Mouse (Mus musculus) right cerebral cortex, postnatal 4 days (tissue): ENCODE results near the gene Mrpl20.
"Not testable (repeated sequence)": the region's sequence is repeated elsewhere in the genome, so short reads cannot be mapped to it uniquely, and the experiment has no call there.

Experiments used
- DNase-seq: peaks from one replicate; pipeline ENCODE4 v3.0.0-alpha.2; 2022

The Mrpl20 gene

DNA sequence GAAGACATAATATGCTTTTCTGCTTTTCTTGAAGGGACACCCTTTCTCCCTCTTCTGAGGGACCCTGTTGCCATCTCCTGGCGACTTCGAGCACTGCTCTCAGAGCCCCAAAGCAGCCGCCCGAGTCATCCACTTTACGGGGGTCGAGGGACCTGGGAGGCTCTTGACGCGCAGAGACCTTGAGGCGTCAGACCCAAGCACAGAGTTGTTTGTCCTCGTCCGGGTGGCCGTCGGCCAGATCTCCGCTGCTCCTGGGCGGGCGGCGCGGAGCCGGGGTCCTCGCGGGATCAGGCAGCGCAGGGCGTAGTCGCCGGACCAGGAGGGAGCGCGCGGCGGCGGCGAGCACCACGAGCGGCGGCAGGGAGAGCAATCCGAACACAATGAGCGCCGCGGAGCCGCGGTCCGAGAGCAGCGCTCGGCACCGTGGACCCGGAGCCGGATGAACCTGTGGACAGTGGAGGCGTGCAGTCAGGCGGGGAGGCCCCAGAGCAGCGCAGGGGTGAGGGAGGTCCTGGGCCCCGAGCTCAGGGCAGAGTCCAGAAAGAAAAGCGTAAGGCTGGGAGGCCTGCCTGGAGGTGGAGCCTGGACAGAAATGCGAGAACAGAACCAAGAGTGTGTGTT, 18.5 kb upstream of the Mrpl20 start:
- peak; percentile 75 for DNase-seq

- DNase-seq: no peak
Measured at GRCm38 (mm10) chr4:155785246-155785645, 17.4 kb upstream of the Mrpl20 start.

DNA sequence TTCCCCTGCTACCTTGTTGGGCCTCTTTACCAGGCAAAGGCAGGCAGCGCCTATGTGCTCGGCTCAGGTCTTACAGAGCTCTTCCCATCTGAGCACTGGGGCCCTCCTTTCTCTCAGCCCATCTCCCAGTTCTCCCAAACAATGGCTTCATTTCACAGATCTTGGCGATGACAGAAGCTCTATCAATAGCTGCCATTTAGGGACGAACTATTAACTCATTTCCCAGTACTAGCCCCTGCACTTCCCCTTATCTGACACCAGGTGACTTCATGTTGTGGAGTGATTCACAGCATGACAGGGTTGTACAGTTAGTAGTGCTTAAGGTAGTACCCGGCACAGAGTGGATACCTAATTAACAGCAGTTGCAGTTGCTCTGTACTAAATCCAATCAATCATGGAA, 16.9 kb upstream of the Mrpl20 start, which contains the start of gene Tmem88b:
Tmem88b (minus strand) TSS at position 56 of the 400 bp plus-strand sequence.
- DNase-seq: no peak

- DNase-seq: no peak
Measured at GRCm38 (mm10) chr4:155788300-155788699, 14.4 kb upstream of the Mrpl20 start.

DNA sequence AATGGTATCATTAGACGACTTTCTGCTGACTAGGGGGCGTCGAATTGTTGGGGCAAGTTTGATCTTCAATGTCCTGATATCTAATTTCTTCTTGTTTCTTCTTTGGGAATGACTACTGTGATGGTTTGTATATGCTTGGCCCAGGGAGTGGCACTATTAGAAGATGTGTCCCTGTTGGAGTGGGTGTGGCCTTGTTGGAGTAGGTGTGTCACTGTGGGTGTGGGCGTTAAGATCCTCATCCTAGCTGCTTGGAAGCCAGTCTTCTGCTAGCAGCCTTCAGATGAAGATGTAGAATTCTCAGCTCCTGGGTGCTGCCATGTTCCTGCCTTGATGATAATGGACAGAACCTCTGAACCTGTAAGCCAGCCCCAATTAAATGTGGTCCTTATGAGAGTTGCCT, 13.8 kb upstream of the Mrpl20 start:
- not testable (repeated sequence) for DNase-seq

DNA sequence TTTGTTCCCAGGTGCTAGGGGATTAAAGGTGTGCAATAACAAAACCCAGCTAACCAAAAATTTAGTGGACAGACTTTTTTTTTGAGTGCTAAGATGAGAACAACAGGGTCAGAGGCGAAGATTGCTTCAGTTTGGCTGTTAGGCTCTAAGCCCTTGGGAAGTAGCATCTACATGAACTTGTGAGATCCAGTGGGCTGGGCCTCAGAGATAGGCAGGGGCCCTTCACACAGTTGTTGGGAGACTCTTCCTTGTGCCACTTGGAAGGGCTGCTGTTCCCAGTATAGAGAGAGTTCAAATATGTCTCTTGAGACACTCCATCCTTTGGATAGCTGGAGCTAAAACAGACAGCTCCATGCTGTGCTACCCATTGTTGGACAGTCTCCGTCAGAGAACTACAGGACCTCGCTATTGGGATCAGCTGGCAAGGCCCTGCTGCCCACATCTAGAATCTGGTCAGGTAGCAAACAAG, 12.6 kb upstream of the Mrpl20 start, which contains the start of gene Ankrd65:
Ankrd65 (plus strand) TSS at position 419 of the 469 bp plus-strand sequence.
- DNase-seq: no peak

- DNase-seq: no peak
Measured at GRCm38 (mm10) chr4:155790650-155791161, 12.0 kb upstream of the Mrpl20 start.

- no peak for DNase-seq
Measured at GRCm38 (mm10) chr4:155791240-155791933, 11.3 kb upstream of the Mrpl20 start.

- no peak for DNase-seq
Measured at GRCm38 (mm10) chr4:155793730-155794129, 8.9 kb upstream of the Mrpl20 start.

- no peak for DNase-seq
Measured at GRCm38 (mm10) chr4:155802075-155802474, 603 bp upstream of the Mrpl20 start.

GRCm38 (mm10) chr4:155803340-155804041, 813 bp downstream of the Mrpl20 start:
- peak; percentile 99 for DNase-seq

GRCm38 (mm10) chr4:155807841-155808240, 5.2 kb downstream of the Mrpl20 start:
- no peak for DNase-seq

DNA sequence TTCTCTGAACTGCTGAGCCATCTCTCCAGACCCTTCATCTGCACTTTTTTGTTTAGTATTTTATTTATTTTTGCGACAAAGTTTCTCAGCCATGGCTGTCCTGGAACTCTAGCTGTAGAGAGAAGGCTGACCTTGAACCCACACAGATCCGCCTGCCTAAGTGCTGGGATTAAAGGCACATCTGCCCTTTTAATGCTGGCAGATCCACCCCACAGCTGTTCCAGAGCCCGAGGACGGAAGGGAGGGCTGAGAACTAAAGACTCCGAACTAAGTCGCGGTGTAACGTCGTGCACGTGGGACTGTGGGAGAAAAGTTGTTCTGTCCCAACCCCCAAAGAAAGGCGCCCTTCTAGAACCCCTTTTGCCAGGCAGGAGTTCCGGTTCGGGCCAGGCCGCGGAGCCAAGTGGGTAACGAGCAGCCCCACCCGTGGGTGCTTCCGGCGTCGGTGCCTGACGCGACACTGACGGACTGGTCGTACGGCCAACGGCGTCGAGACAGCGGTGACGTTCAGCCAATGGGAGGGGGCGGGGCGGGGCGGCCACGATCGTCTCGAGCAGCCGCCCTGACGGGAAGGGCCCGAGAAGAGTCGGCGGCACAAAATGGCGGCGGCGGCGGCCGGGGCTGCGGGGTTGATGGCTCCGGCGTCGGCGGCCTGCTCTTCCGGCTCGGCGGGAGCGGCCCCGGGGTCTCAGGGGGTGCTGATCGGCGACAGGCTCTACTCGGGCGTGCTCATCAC, 9.4 kb downstream of the Mrpl20 start, which contains the start of gene Ccnl2:
Ccnl2 (plus strand) TSS at position 561 of the 736 bp plus-strand sequence.
- DNase-seq: peak; percentile 95

DNA sequence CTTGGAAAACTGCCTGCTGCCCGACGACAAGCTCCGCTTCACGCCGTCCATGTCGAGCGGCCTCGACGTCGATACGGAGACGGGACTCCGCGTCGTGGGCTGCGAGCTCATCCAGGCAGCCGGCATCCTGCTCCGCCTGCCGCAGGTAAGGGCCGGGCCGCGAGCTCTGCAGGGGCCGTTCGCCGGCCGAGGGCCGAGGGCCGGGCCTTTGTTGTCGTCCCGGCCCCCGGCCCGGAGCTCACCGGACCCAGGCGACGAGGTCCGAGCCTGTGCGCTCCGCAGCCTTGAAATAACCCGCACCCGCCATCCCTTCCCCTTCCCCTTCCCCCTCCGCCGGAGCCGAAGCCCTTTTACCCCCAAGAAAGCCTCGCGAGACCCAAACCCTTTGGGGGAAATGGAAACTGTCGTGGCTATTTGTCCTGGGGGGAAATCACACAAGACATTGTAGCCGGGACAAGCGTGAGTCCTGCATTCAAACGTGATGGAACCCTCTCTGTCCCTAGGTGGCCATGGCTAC, 10.0 kb downstream of the Mrpl20 start:
- DNase-seq: peak; percentile 35

DNA sequence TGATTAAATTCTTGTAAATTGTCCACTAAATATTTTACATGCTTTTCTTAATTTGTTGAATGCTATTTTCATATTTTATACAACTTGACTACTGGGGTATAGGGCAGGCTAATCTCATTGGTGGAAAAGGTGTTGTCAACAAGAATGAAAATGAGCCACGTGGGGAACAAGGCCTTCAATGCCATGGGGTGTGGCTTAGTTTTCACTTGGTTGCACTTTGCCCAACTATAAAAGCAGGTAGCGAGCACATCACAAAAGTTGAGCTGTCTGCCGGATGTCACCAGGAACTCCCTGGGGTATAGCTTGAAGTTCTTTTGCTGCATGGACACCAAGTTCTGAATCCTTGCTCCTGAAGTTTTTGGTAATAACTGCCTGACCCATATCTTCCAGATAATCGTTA, 14.9 kb downstream of the Mrpl20 start:
- DNase-seq: no peak

DNA sequence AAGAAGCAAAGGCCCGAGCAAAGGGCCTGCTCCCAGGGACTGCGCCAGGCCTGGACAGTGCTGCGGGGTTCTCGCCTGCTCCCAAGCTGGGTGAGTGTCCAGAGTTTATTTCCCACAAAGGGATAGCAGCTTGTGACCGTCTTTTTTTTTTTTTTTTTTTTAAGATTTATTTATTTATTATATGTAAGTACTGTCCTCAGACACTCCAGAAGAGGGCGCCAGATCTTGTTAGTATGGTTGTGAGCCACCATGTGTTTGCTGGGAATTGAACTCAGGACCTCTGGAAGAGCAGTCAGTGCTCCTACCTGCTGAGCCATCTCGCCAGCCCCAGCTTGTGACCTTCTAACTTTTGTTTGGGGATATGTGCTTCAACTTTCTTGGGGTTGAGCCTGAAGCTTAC, 18.3 kb downstream of the Mrpl20 start:
- no peak for DNase-seq

DNA sequence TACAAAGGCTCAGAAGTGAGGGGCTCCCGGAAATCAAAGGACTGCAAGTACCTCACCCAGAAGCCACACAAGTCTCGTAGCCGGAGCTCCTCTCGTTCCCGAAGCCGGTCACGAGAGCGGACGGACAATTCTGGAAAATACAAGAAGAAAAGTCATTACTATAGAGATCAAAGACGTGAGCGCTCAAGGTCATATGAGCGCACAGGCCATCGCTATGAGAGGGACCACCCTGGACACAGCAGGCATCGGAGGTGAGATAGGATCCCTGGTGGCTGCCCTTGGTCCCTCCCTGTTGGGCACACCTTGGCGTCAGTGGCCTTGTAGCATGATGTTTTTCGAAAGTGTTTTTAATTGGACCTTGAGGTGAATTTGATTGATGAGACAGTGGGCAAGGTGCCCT, 20.8 kb downstream of the Mrpl20 start:
- no peak for DNase-seq

GRCm38 (mm10) chr4:155829866-155830265, 27.2 kb downstream of the Mrpl20 start:
- DNase-seq: no peak

GRCm38 (mm10) chr4:155830596-155830995, 27.9 kb downstream of the Mrpl20 start:
- DNase-seq: no peak

GRCm38 (mm10) chr4:155831205-155831766, 28.6 kb downstream of the Mrpl20 start, which contains the start of gene Aurkaip1:
Aurkaip1 (plus strand) TSS chr4:155831272.
- peak; percentile 97 for DNase-seq

GRCm38 (mm10) chr4:155831831-155832230, 29.2 kb downstream of the Mrpl20 start:
- DNase-seq: no peak

- no peak for DNase-seq
Measured at GRCm38 (mm10) chr4:155832321-155832720, 29.6 kb downstream of the Mrpl20 start.
